Mouse (Mus musculus): Measurements from ENCODE around the gene Scp2d1. TPM values are rescaled to one million over a fixed set of nuclear protein-coding genes. Genes with fewer than 3 reads are reported as not detected.

The Scp2d1 gene
- polyA plus RNA-seq, 1 experiment from 2014 or later, result not detected

- H3K27ac ChIP-seq, result no peak overlapping the region
Observed at GRCm38 (mm10) chr2:144807766-144808754, 15.4 kb upstream of the Scp2d1 start.

DNA sequence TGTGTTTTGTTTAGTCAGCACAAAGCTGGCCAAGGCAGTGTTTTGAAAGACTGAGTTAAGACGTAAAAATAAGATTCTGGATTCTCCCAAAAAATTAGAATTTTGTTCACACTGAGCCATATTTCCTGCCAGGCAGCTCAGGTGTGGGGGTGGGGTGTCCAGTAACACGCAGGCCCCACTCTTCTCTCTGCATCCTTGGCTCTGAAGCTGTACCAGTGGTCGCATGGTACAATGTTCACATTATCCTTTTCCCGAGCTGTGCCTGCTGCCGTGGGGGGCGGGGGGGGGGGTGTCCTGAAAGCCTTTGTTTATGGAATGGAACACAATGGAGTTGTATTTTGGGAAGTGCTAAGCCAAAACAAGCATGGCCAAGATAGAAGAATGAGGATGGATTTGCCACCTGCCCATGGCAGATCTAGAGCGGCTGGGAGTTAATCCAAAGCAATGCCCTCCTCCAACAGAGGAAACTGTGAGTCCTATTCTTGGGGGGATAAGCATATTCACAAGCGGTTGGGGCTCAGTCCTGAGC is 5.1 kb downstream of the Scp2d1 start:
- H3K4me1 ChIP-seq (replicated peaks), result no peaks in the 10 kb centered on the region
- no peaks in the 10 kb centered on the region for H3K27me3 ChIP-seq
- H3K4me2 ChIP-seq, result no peak overlapping the region
- ATAC-seq (ENCODE audit: low read depth), result no peak
- DNase-seq, result no peak
- no peak overlapping the region for H3K9ac ChIP-seq
- H3K27ac ChIP-seq, result no peak overlapping the region
- 70% methylated on average over 8 of the region's 8 CpGs for WGBS (ENCODE audit: insufficient replicate concordance)
- no peaks in the 10 kb centered on the region for H3K36me3 ChIP-seq
- no peak overlapping the region for H3K4me3 ChIP-seq (replicated peaks)
- no peaks in the 10 kb centered on the region for H3K9me3 ChIP-seq (replicated peaks)

More at GRCm38 (mm10) chr2:144807766-144808754, 15.4 kb upstream of the Scp2d1 start:
- H3K9me3 ChIP-seq (replicated peaks), result no peaks in the 10 kb centered on the region
- ATAC-seq (ENCODE audit: low read depth) (no peak), DNase-seq (no peak)
- no peaks in the 10 kb centered on the region for H3K27me3 ChIP-seq
- no peak overlapping the region for H3K4me2 ChIP-seq
- H3K4me1 ChIP-seq (replicated peaks), result no peaks in the 10 kb centered on the region
- H3K9ac ChIP-seq, result no peak overlapping the region
- WGBS (ENCODE audit: insufficient replicate concordance), result 44% methylated on average over 15 of the region's 15 CpGs
- H3K4me3 ChIP-seq (replicated peaks), result no peak overlapping the region
- H3K36me3 ChIP-seq, result no peaks in the 10 kb centered on the region

DNA sequence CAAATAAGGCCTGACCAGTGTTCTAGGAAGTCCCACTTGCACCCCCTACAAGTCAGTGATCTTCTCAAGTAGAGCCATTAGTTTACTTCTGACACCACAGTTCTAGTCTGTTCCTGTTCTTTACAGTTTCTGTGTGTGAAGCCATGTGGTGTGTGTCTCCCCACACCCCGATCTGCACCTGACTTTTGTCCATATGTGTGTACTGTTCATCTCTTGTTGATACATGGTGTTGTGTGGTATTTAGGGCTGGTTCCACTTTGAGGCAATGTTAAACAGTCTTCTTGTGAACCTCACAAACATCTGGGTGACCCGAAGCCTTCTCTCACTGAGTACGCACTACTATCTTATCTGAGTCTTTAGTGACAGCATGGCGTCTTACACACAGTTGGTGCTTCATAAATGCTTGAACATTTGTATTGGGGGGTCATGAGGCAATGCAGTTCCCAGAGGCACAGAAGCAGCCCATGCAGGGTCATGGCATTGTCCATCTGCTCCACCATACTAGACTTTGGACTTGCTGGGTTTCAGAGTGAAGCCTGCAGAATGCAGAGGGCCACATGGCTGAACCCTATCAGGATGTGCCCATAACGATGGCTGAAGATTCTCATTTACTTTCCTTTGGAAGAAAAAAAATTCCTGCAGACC is 13.3 kb downstream of the Scp2d1 start:
- no peak overlapping the region for H3K4me3 ChIP-seq (replicated peaks)
- H3K9ac ChIP-seq, result no peak overlapping the region
- DNase-seq (no peak), ATAC-seq (ENCODE audit: low read depth) (no peak)
- no peak overlapping the region for H3K4me2 ChIP-seq
- no peaks in the 10 kb centered on the region for H3K4me1 ChIP-seq (replicated peaks)
- H3K27ac ChIP-seq, result no peak overlapping the region
- H3K36me3 ChIP-seq, result no peaks in the 10 kb centered on the region
- H3K27me3 ChIP-seq, result no peaks in the 10 kb centered on the region
- no peaks in the 10 kb centered on the region for H3K9me3 ChIP-seq (replicated peaks)
- 63% methylated on average over 5 of the region's 5 CpGs for WGBS (ENCODE audit: insufficient replicate concordance)

GRCm38 (mm10) chr2:144837312-144837679 is 13.8 kb downstream of the Scp2d1 start:
- H3K4me2 ChIP-seq, result no peak overlapping the region
- H3K27me3 ChIP-seq, result no peaks in the 10 kb centered on the region
- 55% methylated on average over 3 of the region's 3 CpGs for WGBS (ENCODE audit: insufficient replicate concordance)
- no peaks in the 10 kb centered on the region for H3K4me1 ChIP-seq (replicated peaks)
- H3K36me3 ChIP-seq, result no peaks in the 10 kb centered on the region
- DNase-seq, result no peak
- no peak overlapping the region for H3K27ac ChIP-seq
- ATAC-seq (ENCODE audit: low read depth), result no peak
- H3K4me3 ChIP-seq (replicated peaks), result no peak overlapping the region
- no peak overlapping the region for H3K9ac ChIP-seq
- no peaks in the 10 kb centered on the region for H3K9me3 ChIP-seq (replicated peaks)

GRCm38 (mm10) chr2:144868827-144869226 is 45.4 kb downstream of the Scp2d1 start:
- 46% methylated on average over 2 of the region's 2 CpGs for WGBS (ENCODE audit: insufficient replicate concordance)
- no peak overlapping the region for H3K9ac ChIP-seq
- H3K27me3 ChIP-seq, result no peaks in the 10 kb centered on the region
- no peak for DNase-seq
- no peak overlapping the region for H3K4me2 ChIP-seq
- H3K9me3 ChIP-seq (replicated peaks), result no peaks in the 10 kb centered on the region
- H3K4me1 ChIP-seq (replicated peaks), result no peaks in the 10 kb centered on the region
- H3K27ac ChIP-seq, result no peak overlapping the region
- H3K36me3 ChIP-seq, result no peaks in the 10 kb centered on the region
- no peak for ATAC-seq (ENCODE audit: low read depth)
- no peak overlapping the region for H3K4me3 ChIP-seq (replicated peaks)

Other genes starting within 250 kb of the Scp2d1 start
- gene Smim26, start 229.6 kb upstream of the Scp2d1 start, polyA plus RNA-seq (2015; fragmentation: Nextera tagmentation; extraction: Ambion mirVana), result 27.4 and 29.8 TPM in 2 replicates
- 31.4 and 32.8 TPM in 2 replicates for gene Dtd1, start 223.8 kb upstream of the Scp2d1 start, polyA plus RNA-seq (2015; fragmentation: Nextera tagmentation; extraction: Ambion mirVana)

Data from liver, embryonic 13.5 days (tissue).